Mouse (Mus musculus) erythroid progenitor cell, adult 5-6 weeks (primary cell): ENCODE results near the gene Atp6v1e1. TPM values are rescaled to one million over a fixed set of nuclear protein-coding genes. Genes with fewer than 3 reads are reported as not detected.
"Not testable (repeated sequence)": the region's sequence is repeated elsewhere in the genome, so short reads cannot be mapped to it uniquely, and the experiment has no call there.

ENCODE experiments used
- ATAC-seq: replicated peaks from 2 replicates; pipeline ENCODE4 v1.8.0; 2016; ENCODE audit warnings: moderate number of reproducible peaks, mild to moderate bottlenecking, moderate TSS enrichment, inconsistent platforms; ENCODE audit not compliant: poor library complexity, low FRiP score, severe bottlenecking
- total RNA-seq, 2 experiments: library from RNA; stranded (forward) in 1 of 2; stranded (reverse) in 1 of 2; fragments of 150-400 nt in 1 of 2; fragments of 186-747, 209-891 nt in 1 of 2; gene quantifications; 2 replicates each; pipeline versions ENCODE4 v1.2.3 to v1.2.4; 2015 to 2017; ENCODE audit warnings: low replicate concordance in 2 of 2

Gene Atp6v1e1
- total RNA-seq (2015; ENCODE audit: low replicate concordance) (87.2 and 135 TPM in 2 replicates), total RNA-seq (2017; ENCODE audit: low replicate concordance) (109 and 163 TPM in 2 replicates)

DNA sequence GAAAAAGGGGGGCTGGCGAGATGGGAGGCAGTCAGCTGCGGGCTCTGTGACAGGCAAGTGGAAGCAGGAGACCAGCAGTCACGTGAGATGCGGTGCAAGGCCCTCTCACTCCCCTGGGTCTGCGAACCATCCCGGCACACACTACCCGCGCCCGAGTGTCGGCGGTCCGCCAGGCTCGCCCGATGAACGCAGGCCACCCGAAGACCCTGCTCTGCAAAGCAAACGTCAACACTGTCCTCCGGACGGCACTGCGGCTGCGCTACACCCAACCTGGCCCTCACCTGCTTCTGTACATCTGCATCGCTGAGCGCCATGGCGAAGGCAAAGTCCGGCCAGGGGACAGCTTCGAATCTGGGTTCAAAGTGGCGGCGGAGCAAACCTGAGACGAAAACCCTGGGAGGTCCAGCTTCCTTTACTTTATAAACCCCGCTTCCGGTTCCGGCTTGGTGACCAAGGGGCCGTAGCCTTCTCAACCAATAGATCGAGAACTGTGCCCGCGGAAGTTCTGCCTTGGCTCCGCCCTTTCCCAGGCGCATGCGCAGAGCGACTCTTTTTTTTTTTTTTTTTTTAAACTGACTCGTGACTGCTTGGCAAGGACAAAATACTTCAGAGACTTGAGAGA is at the start of gene Atp6v1e1:
Gene Atp6v1e1 (minus strand): TSS at position 487 of the 622 bp plus-strand sequence.
- ATAC-seq, result peak; percentile 96

DNA sequence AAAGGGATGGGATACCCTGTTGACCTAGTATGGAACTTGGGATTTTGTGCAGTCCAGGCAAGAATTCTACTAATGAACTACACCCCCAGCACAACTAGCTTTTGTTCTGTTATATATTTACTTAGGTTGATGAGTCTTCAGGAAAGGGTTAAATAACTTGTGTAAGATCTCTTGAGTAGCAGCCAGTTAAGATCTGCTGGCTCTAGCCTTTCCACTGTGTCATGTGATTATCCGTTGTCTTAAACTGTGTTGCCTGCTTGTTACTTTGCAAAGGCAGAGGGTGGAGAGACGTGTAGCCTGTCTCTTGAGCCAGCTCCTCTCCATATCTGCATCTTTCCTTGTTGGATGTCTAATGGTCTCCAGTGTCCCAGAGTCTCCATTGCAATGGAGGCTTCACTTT is 48.7 kb upstream of the Atp6v1e1 start:
- ATAC-seq, result no peak

DNA sequence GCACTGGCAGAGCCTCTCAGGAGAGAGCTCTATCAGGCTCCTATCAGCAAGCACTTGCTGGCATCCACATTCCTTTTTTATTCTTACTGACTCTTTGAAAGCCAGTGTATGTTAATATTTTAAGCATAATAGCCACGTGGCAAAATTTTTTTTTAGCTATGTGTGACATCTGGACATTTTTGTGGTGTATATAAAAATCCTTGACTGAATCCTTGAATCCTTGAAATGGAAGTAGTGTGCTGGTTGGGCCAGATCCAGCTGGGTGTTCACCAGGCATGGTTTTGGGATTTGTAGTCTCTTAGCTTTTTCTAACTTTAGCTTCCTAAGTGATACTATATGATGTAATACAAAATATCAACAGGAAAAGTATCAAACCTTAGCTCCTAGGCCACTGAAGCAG is 46.2 kb upstream of the Atp6v1e1 start:
- no peak for ATAC-seq

DNA sequence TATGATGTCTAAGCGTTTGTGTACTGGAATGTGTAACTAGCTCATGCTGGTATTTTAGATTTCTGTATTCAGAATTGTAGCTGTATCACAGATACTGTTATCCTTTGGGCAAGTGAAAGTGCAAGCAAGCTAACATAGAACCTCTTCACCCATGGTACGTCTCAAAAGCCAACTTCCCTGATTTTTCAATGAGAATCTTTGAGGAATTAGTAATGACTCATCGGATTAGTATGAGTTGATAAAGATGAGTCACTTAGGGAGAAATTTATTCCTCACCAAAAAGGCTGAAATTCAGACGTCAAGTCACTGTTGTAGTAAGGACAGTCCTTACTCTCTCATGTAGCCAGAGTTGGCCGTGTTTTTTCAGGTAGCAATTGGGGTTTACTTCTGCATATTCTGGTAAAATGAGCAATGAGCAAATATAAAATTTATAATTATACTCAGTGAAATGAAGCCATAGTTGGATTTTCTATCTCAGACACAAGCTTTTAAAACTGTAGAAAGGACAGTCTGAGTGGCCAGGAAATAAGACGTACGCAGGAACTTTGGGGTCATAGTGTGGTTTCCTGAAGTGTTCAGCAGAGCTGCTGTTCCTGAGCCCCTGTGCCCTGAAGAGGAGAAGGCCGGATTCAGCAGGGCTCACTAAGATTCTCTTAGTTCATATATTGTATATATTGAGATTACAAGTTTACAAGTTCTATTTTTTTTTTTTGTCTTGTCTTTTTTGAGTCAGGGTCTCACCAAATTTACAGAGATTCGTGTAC is 43.6 kb upstream of the Atp6v1e1 start:
- ATAC-seq, result no peak

DNA sequence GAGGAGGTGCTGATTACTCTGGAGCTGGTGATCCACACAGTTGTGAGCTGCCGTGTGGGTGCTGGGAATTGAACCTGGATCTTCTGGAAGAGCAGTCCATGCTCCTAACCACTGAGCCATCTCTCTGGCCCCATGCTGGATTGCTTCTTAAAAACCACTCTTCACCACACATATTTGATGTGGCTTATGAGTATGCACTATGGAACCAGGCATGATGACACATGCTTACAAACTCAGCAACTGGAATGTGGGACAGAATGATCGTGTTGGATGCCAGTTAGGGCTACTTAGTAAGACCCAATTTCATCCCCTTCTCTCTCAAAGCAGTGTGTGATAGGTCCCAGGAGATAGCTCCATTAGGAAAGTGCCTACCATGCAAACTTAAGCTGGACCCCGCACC is 37.5 kb upstream of the Atp6v1e1 start:
- ATAC-seq, result no peak

DNA sequence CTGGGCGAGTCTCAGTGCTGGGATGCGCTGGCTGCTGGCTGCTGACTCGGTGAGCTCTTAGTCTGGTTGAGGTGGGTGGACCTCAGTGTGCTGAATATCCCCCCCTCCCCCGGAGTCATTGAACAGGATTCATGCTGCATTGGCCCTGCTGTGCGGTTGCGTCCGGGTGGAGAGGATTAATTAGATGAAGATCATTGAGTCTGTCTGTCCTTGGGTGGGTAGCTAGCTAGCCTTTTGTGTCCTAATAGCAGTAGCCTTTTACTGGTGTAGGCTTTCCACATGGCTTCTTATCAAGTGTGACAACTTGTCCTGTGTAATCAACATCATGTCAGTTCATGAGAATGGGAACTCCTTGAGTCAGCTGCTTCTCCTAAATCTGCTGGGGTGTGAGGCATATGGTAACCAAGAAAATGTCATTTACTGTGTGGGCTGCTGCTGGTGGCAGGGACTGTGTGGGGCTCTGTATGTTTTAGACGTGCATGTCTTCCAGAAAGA is 35.7 kb upstream of the Atp6v1e1 start:
- no peak for ATAC-seq

DNA sequence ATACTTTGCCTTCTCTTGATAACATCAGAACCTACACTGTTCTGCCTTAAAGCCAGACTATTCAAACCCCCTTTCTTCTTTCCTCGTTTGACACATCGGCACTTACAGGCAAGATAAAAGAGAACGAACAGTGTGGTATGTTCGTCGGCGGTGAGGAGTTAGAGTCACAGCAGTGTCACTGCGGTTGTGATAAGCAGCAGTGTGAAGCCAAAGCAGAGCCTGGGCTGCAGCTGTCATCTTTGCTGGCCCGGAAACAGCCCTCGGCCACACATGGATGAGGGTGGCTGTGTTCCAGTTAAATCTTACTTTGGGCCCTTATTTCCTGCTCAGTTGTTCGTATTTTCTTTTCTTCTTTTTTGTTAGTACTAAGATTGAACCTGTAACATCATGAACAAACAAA is 31.8 kb upstream of the Atp6v1e1 start:
- peak; percentile 81 for ATAC-seq

DNA sequence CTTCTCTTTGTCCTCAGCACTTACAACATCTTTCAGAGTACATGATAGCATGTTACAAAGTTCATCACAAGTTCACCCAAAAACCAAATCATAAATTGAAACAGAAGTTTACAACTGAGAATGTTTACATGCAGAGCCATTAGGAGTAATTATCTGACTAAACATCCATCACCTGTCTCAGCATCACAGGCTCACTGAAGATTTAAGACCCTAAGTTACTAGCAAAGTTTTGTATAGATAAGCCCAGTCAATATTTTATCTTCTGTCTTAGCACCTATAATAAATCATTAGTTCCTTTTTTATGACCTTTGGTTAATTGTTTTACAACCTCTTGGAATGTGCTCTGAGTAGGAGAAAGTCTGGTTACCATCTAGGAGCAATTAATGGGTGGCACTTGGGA is 28.1 kb upstream of the Atp6v1e1 start:
- ATAC-seq, result not testable (repeated sequence)

DNA sequence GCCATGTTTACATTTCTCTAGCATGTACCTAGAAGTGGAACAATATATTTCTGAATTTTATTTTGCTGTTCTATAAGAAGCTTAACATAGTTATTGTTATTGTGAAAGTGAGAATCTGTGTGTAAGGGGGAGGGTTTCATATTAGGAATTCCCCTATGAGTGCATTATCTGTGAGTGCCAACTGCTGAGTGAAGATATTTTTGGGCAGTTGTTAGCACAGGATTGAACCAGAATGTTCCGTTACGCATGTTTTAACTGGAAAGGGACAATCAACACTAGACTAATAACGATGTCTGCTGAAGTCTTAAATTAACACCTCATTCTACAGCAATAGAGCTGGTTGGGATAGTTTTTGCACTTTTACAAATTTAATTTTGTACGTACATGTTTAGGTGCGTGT is 19.2 kb upstream of the Atp6v1e1 start:
- ATAC-seq, result no peak; the same call in 1 of the 2 replicates

DNA sequence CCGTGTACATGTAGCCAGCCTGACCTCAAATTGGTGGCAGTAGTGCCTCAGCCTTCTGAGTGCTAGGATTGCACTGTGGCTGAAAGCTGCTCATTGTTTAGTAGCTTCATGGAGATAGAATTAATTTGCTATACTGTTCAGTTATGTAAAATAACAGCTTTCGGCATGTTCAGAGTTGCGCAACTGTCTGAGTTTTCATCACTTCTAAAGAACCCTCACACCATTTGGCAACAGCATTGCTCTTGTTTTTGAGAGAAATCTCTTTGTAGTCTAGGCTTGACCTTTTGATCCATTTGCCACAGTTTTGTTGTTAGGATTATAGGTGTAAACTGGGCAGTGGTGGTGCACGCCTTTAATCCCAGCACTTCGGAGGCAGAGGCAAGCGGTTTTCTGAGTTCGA is 17.7 kb upstream of the Atp6v1e1 start:
- no peak for ATAC-seq

DNA sequence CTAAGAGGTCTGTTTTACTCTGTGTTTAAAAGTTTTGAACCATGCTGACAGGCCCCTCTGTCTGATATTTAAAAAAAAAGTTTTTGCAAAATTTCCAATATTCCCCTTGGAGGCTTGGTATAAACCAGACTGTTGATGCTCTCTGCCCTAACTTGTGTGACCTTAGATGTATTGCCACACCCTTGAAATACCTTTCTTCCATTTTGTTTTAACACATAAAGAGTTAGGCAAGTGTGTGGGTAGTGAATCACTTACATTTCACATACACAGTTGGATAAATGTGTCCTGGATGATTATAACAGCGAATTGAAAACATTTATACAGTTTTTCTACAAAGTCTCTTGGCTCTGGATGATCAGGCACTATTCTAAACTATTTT is 14.5 kb upstream of the Atp6v1e1 start:
- ATAC-seq, result no peak

DNA sequence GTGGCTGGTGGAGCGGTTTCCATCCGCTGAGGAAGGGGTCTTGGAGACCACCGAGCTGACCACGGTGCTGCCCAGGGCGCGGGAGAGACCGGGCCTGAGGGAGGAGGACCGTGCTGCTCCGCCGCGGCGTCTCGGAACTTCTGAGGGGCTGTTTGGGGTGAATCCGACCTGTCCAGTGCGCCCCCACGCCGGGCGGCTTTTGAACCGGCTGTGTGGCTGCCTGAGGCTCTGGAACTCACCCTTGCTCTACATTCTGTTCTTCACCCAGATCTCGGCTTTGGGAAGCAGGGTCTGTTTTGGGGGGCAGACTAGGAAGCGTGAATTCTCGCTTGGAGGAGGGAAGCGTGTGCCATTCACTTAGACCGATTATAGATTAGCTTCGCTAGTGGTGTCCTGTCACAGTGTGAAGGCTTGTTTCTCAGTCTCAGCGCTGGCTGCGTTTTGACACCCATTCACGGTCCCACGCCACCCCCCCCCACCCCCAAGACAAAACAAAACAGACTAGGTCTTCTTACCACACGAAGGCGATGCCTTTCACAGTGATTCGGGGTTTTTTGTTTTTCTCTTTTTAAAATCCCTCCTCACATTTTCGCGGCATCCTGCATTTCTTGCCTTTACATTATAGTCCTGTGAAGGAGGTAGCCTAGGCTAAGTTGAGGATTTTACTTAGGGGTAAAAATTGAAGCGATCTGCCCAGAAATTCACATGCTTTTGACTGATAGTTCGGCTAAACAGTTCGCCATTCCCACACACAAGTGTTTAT is 14.0 kb upstream of the Atp6v1e1 start:
- 0 out of 2 replicates have a peak, but pooled peaks have one; percentile 13 for ATAC-seq

DNA sequence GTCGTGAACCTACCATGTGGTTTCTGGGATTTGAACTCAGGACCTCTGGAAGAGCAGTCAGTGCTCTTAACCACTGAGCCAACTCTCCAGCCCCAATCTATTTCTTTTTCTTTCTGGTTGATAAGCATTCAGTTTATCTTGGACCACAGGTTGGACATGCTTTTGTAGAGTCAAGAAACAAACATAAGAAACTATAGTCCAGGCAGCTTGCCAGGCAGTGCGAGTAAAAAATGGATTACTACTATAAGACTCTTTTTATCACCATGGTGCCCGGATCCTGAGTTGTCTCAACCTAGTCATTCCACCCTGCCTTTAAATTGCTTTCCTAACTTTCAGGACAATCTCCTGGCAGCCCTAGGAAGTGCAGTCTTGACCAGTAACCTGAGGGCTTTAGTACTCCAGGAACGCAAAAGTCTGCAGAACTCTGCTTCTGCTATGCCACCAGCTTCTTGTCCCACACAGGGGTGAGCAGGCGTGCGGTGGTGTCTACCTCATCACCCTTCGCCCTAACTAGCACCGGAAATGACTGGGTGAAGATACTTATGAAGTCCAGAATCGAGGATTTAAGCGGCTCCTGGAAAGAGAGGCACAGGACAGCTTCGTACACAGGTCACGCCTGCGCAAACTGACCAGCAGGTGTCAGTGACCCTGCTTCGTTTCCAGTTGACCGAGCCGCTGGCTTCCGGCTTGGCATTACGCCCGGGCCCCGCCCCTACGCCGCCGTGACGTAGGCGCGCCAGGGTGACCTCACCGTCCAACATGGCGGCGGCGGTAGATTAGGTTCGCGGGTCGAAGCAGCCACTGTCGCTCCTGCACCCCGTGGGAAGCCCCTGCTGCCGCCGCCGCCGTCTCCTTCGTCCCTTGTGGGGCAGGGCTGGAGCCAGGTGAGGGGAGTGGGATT is 13.1 kb upstream of the Atp6v1e1 start, which contains the start of gene Bcl2l13:
Gene Bcl2l13 (plus strand): TSS at position 739 of the 901 bp plus-strand sequence.
- peak; percentile 83 for ATAC-seq

DNA sequence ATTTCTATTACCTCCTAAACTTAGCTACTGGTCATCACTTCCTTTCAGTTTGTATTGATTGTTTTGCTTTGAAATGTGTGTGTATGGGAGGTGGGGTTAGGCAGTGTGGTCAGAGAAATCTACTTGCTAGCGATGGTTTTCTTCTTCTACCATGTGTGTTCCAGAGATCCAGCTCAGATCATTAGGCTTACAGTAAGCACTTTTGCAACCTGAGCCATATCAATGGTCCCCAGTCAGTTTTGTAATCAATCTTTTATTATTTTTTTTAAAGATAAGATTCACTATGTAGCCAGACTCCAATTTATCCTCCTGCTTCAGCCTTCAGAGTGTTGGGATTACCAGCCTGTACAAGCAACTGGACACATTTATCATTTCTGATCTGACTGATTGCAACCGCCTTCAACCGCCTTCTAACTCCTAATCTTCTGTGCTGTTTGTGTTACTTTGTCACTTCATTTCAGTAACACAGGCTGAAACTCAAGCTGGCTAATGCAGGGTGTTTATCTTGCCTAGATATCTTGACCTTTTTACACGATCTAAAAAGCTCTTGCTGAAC is 12.3 kb upstream of the Atp6v1e1 start:
- ATAC-seq, result no peak

DNA sequence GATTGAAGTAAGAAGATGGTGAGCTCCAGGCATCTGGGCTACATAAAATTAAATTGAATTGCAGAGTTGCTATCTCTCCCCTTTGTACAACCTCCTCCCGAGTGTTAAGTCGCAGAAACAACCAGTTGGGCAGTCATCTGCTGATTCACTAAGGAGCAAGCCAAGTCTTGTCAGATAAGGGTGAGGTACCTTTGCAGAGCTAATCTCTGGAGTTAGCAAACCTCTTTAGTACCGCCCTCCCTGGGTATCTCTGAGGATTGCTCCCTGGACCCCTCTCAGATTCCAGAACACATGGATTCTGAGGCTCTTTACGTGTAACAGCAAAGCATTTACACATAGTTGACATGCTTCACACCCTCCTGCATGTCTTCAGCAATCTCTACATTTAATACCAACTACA is 9.5 kb upstream of the Atp6v1e1 start:
- peak; percentile 59 for ATAC-seq

DNA sequence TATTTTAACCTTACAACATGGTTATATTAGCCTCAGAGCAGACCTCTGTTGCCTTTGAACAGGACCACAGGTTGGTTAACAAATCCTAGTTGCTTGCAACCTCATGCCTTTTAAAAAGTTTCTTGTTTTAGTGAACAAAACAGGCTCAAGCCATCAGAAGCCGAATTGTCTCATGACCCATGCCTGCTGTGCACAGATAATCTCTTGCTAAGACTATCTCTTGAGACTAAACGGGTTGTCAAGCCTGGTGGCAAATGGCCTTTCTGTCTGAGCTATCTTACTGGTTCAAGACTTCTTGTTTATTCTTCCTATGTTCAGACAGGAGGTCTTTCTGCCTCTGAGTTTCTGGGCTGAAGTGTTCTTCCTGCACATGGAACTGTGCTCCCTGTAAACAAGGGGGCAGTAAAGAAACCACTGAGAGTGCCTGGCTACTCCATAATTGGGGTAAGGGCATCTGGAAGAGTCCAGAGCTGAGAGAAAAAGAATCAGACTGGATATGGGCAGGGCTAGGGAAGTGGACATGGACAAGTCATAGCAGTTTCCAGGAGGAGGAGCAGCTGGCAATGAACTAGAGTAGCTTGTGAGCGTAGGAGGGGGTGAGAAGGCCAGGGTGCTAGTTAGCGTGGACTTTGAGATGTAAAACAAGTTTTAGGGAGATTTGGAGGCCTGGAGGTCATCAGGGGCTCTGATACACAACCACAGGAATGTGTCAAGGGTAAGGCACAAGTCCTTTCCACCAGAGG is 8.4 kb upstream of the Atp6v1e1 start:
- ATAC-seq, result peak; percentile 67

DNA sequence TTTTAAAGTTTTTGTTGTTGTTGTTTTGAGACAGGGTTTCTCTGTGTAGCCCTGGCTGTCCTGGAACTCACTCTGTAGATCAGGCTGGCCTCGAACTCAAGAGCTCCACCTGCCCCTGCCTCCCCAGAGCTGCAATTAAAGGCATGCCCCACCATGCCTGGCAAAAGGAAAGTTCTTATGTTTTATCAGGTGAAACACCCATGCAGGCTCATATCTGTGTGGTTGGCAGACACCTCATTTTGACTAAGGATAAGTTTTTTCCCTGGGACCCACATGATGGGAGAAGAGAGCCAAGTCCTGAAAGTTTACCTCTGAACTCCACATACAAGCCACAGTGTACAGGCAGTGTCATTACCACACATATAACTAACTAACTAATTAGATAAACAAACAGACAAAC is 7.5 kb upstream of the Atp6v1e1 start:
- peak; percentile 79 for ATAC-seq

DNA sequence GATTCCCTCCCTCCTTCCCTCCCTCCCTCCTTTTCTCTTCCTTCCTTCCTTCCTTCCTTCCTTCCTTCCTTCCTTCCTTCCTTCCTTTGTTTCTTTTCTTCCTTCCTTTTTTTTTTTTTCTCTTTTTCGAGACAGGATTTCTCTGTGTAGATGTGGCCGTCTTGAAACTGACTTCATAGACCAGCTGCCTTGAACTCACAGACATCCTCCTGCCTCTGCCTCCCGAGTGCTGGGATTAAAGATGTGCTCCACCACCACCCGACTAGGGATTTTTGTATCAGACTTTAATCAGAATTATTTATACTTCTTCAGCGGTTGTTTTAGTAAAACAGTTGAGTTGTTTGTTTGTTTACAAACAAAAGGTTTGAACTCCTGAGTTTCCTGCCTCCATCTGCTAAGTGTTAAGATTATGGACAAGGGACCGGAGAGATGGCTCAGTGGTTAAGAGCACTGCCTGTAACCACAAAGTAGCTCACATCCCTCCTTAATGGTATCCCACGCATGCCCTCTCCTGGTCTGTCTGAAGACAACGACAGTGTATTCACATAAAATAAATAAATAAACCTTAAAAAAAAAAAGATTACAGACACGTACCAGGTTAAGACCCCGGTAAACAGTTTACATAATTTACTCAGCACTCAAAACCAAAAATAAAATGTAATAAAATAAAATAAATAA is 483 bp upstream of the Atp6v1e1 start:
- ATAC-seq, result peak; percentile 56
